Mouse (Mus musculus) kidney, embryonic 14.5 days (tissue): ENCODE results near the gene Grcc10. TPM values are rescaled to one million over a fixed set of nuclear protein-coding genes. Genes with fewer than 3 reads are reported as not detected.

Experiments
- ATAC-seq: fragments of 200-750 bp; cut with Nextera tagmentation; 2 replicates; pipeline ENCODE4 v1.8.0; 2017; ENCODE audit warnings: moderate number of reproducible peaks, mild to moderate bottlenecking, moderate TSS enrichment, moderate library complexity; ENCODE audit not compliant: low FRiP score, low TSS enrichment
- H3K27ac ChIP-seq: fragments of 300-500 bp; sonication (generic); 2 replicates; pipeline ENCODE4 v1.5.1; 2014; ENCODE audit warnings: low read depth, mild to moderate bottlenecking, low read length, moderate library complexity, mixed read lengths
- H3K27me3 ChIP-seq: fragments of 300-500 bp; sonication (generic); 2 replicates; pipeline ENCODE4 v1.6.1; 2014; ENCODE audit warnings: mild to moderate bottlenecking, low read length; ENCODE audit not compliant: control insufficient read depth, insufficient read depth
- H3K36me3 ChIP-seq: fragments of 300-500 bp; sonication (generic); 2 replicates; pipeline ENCODE4 v1.6.1; 2014; ENCODE audit warnings: low read length, mixed read lengths; ENCODE audit not compliant: control insufficient read depth, insufficient read depth
- H3K4me1 ChIP-seq: fragments of 300-500 bp; sonication (generic); 2 replicates; pipeline ENCODE4 v1.6.1; 2014; ENCODE audit warnings: low read length, mixed read lengths; ENCODE audit not compliant: control insufficient read depth, insufficient read depth
- H3K4me2 ChIP-seq: fragments of 300-500 bp; sonication (generic); replicated peaks from 2 replicates; pipeline ENCODE4 v1.6.1; 2014; ENCODE audit warnings: low read depth, mild to moderate bottlenecking, low read length
- H3K4me3 ChIP-seq: fragments of 300-500 bp; sonication (generic); 2 replicates; pipeline ENCODE4 v1.5.1; 2014; ENCODE audit warnings: mild to moderate bottlenecking, low read length
- H3K9ac ChIP-seq: fragments of 300-500 bp; sonication (generic); 2 replicates; pipeline ENCODE4 v1.6.1; 2014; ENCODE audit warnings: low read depth, mild to moderate bottlenecking, low read length, moderate library complexity
- H3K9me3 ChIP-seq: fragments of 300-500 bp; sonication (generic); 2 replicates; pipeline ENCODE4 v1.6.1; 2016; ENCODE audit warnings: low read length; ENCODE audit not compliant: control insufficient read depth
- WGBS: fragments of 180-500 bp; shearing (Covaris S2); extraction: QIAGEN DNeasy Blood & Tissue Kit; methylation state at CpG from one replicate; pipeline ENCODE4 v1.1.7; 2014; 5-methylcytosine and 5-hydroxymethylcytosine counted together
- polyA plus RNA-seq: library from polyadenylated mRNA; unstranded; fragments of >200 nt; fragmentation: Nextera tagmentation; extraction: Ambion mirVana; gene quantifications from 2 replicates; pipeline ENCODE4 v1.2.1, GENCODE M21; 2014

Gene Grcc10
- polyA plus RNA-seq, 1 experiment from 2014 or later: 564 TPM

DNA sequence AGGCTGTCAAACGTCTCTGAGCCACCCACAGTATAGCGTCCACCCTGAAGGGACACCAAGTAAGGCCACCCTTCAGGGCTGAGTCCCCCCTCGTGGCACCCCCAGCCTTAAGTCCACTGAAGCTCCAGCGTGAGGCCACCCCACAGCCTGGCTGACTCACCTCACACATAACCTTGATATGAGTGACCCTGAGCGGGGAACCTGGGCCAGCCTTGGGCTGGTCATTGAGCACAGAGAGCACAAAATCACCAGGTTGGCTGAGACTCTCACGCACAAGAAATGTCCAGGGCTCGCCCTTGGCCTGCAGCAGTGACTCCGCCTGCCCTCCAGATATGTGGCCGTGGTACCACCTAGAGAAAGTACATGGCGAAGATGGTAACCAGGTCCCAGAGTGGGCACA is 12.6 kb downstream of the Grcc10 start:
- no peak overlapping the region for H3K4me3 ChIP-seq
- no peak overlapping the region for H3K27ac ChIP-seq
- 0 out of 2 replicates have a peak, but pooled peaks have one; percentile 20 for ATAC-seq
- WGBS: 90% methylated on average over 10 of the region's 10 CpGs
- H3K4me1 ChIP-seq: 0 out of 2 replicates have a peak, but pooled peaks cover 7% of the 10 kb centered on the region
- no peaks in the 10 kb centered on the region for H3K27me3 ChIP-seq
- no peak overlapping the region for H3K4me2 ChIP-seq
- H3K36me3 ChIP-seq: no peaks in the 10 kb centered on the region
- no peaks in the 10 kb centered on the region for H3K9me3 ChIP-seq
- H3K9ac ChIP-seq: no peak overlapping the region

DNA sequence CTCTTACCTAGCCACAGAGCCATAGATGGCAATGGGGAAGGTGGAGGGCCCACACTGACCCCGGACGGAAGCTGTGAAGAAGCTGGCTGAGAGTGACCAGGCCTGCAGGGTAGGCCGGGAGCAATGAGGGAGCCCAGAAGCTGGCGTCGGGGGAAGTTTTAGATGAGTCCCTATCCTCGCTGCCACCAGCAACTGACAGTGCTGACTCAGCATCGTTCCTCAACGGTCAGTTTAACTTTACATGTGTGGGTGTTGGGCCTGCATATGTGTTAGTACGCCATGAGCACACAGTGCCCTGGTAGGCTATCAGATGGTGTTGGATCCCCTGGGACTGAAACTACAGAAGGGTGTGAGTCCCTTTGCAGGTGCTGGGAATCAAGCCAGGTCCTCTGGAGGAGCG is 16.7 kb downstream of the Grcc10 start:
- no peaks in the 10 kb centered on the region for H3K9me3 ChIP-seq
- no peaks in the 10 kb centered on the region for H3K27me3 ChIP-seq
- H3K4me1 ChIP-seq: no peaks in the 10 kb centered on the region
- H3K36me3 ChIP-seq: no peaks in the 10 kb centered on the region
- H3K27ac ChIP-seq: no peak overlapping the region
- no peak for ATAC-seq
- WGBS: 90% methylated on average over 10 of the region's 10 CpGs
- no peak overlapping the region for H3K4me3 ChIP-seq
- no peak overlapping the region for H3K9ac ChIP-seq
- no peak overlapping the region for H3K4me2 ChIP-seq

DNA sequence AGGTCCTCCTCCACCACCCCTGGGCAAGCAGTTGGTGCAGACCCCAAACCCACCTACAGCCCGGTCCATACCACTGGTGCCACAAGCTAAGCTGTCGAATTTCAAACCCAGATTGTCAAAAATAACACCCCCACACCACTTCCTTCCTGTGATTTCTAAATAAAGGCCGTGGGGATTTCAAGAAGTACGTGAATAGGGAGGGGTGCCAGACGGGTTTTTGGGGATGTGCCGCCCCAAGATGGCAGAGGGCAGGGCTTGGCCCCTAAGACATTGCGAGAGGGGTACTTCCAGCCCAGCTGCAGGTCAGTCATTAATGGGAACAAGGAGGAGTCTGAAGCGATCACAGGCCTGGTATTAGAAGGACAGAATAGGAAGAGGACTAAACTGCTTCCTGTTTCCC is 17.6 kb downstream of the Grcc10 start:
- H3K4me3 ChIP-seq: no peak overlapping the region
- no peak overlapping the region for H3K9ac ChIP-seq

DNA sequence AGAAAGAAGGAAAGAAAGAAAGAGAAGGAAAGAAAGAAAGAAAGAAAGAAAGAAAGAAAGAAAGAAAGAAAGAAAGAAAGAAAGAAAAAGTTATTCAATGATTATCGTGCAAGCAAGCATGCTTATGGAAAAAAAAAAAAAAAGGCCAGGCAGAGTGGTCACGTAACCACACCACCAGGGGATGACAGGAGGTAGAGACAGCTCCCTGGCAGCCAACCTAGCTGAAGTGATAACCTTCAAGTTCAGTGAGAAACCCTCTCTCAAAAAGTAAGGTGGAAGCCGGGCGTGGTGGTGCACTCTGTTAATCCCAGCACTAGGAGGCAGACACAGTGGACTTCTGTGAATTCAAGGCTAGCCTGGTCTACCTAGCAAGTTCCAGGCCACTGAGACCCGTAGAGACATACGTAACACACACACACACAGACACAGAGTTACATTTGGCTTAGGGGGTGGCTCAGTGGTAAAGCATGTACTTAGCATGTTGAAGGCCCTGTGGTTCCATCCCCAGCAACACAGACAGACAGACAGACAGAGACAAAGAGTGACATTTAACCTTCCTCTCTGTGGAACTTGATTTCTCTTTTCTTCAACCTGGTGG is 18.2 kb downstream of the Grcc10 start:
- Histone ChIP-seq H3K36me3 (no peaks in the 10 kb centered on the region), H3K9me3 (no peaks in the 10 kb centered on the region), H3K9ac (no peak overlapping the region), H3K27me3 (no peaks in the 10 kb centered on the region), H3K4me2 (no peak overlapping the region), H3K4me3 (no peak overlapping the region), H3K27ac (no peak overlapping the region), H3K4me1 (no peaks in the 10 kb centered on the region)
- 92% methylated on average over 6 of the region's 6 CpGs for WGBS
- ATAC-seq: no peak

More for the DNA sequence above, 17.6 kb downstream of the Grcc10 start:
- Histone ChIP-seq H3K36me3 (no peaks in the 10 kb centered on the region), H3K27ac (no peak overlapping the region), H3K4me2 (no peak overlapping the region), H3K4me1 (no peaks in the 10 kb centered on the region), H3K27me3 (no peaks in the 10 kb centered on the region), H3K9me3 (no peaks in the 10 kb centered on the region)
- 79% methylated on average over 8 of the region's 8 CpGs for WGBS
- no peak for ATAC-seq

DNA sequence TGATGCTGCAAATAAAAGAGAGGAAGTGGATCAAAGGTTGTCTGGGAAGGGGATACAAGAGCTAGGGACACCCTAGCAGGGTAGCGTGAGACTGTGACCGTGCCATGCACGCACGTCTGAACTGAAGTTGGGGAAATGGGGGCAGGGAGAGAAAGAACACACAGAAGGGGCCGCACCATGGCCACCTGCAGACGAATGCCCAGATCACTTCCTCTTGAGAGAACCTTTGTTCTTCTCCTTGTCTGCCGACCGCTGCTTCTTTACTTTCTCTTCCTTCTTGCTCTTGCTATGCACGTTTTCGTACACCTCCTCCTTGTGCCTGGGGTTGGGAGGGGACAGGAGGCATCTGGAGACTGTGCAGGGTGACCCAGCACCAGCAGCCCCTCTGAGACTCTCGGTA is 20.3 kb downstream of the Grcc10 start:
- H3K27ac ChIP-seq: no peak overlapping the region
- H3K4me2 ChIP-seq: no peak overlapping the region
- no peak for ATAC-seq
- no peaks in the 10 kb centered on the region for H3K4me1 ChIP-seq
- H3K36me3 ChIP-seq: peaks cover 18% of the 10 kb centered on the region
- no peaks in the 10 kb centered on the region for H3K27me3 ChIP-seq
- H3K9me3 ChIP-seq: no peaks in the 10 kb centered on the region
- 68% methylated on average over 11 of the region's 11 CpGs for WGBS
- no peak overlapping the region for H3K4me3 ChIP-seq
- H3K9ac ChIP-seq: peak overlapping the region; percentile 53; the same call in 1 of the 2 replicates

DNA sequence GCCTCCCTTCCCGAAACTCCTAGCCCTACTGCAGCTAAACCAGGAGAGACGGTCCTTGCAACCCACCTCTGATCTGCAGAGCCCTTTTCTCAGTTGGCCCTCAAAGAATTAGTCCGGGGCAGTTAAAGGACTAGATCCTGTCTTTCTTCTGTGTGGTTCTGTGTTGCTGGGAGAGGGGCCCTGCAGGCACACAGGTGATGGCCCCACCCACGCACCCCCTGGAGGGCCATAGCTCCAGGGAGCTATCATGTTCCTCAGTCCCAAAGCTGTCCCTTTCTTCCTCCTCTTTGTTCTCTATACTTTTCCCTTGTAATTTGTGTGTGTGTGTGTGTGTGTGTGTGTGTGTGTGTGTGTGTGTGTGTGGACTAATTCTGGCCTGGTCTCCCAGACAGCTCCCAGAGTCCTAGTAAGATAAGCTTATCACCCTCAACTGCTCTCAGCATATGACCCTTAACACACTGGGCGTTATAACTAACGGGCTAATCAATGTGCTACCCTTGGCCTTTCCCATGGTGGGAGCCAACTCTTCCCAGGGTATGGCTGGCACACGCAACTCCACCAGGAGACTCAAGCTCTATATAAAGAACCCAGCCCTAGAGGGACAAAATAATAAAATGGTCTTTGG is 21.7 kb downstream of the Grcc10 start:
- WGBS: 61% methylated on average over 7 of the region's 7 CpGs
- Histone ChIP-seq H3K4me3 (peak overlapping the region; percentile 38), H3K27ac (peak overlapping the region; percentile 65; the same call in 1 of the 2 replicates), H3K36me3 (peaks cover 33% of the 10 kb centered on the region), H3K4me2 (peak overlapping the region; percentile 31), H3K27me3 (no peaks in the 10 kb centered on the region), H3K4me1 (no peaks in the 10 kb centered on the region), H3K9me3 (no peaks in the 10 kb centered on the region), H3K9ac (peak overlapping the region; percentile 53; the same call in 1 of the 2 replicates)
- ATAC-seq: no peak

DNA sequence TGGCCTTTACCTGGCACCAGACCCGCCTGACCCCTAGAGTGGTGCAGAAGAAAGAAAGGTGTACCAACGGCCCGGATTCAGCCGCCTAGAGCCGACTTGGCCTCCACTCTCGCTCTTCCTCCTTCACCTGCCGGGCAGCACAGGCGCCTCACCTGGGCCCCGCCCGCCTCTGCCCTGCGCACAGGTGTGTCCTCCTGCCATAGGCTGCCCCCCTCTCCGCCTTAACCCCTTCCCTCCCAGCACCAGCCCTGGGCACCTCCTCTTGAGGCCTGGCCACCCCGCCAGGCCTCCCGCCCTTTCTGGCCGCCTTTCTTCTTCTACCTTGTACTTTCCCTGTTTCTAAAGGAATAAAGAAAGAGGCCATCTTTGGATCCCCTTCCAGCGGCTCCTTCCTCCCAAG is 22.5 kb downstream of the Grcc10 start:
- Histone ChIP-seq H3K9ac (peak overlapping the region; percentile 53), H3K27me3 (no peaks in the 10 kb centered on the region), H3K4me1 (peaks cover 3% of the 10 kb centered on the region), H3K9me3 (no peaks in the 10 kb centered on the region), H3K36me3 (peaks cover 40% of the 10 kb centered on the region), H3K4me2 (peak overlapping the region; percentile 31; the same call in 1 of the 2 replicates), H3K27ac (peak overlapping the region; percentile 65), H3K4me3 (peak overlapping the region; percentile 38)
- ATAC-seq: peak; percentile 20; the same call in 1 of the 2 replicates
- 66% methylated on average over 15 of the region's 16 CpGs for WGBS

DNA sequence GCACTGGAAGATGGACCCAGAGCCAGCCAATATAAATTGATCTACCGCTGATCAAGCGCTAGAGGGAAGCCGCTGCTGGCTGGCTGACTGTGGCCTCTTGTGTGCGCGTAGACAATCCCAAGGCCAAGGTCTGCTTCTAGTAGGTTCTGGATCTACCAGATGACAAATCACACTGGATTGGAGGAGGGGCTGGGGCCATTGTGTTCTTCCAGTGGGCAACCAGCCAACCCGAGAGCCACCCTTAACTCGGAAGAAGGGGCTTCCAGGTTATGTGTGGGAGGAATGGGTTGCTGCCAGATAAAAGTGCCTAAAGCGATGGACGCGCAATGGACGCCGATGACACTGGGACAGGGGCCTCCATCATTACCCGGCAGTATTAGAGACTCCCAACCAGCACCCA is 23.2 kb downstream of the Grcc10 start:
- 70% methylated on average over 13 of the region's 13 CpGs for WGBS
- Histone ChIP-seq H3K9me3 (no peaks in the 10 kb centered on the region), H3K27ac (no peak overlapping the region), H3K36me3 (peaks cover 41% of the 10 kb centered on the region), H3K27me3 (no peaks in the 10 kb centered on the region), H3K4me3 (peak overlapping the region; percentile 38), H3K4me2 (peak overlapping the region; percentile 23), H3K9ac (peak overlapping the region; percentile 53), H3K4me1 (peaks cover 10% of the 10 kb centered on the region)
- no peak for ATAC-seq

DNA sequence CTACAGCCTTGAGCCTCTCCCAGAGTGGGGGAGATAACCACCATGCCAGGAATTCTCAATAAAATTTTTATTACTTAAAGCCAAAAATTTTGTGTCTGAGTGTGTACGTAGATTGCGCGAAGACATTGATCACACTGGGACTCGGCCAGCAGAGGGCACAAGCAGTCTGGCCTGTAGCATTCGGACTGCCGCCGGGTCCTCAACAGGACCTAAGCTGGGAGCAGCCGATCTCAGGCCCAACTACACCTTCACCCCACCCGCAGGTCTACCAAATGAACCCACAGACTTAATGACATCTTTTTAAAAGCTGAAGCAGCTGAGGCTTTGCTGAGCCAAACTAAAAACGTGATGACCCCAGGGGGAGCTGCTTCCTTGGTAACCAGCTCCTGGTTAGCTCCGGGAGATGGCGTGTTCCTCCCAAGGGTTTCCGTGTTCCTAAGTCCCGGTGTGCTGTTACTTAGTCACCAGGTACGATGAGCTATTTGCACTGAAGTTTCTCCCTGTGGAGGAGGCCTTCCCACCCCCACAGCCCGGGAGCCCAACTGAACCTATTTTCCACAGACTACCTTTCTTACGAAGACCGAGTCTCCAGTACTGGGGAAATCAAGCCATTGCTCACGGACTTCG is 24.2 kb downstream of the Grcc10 start:
- ATAC-seq: no peak

More for the DNA sequence above, 24.2 kb downstream of the Grcc10 start:
- no peaks in the 10 kb centered on the region for H3K27me3 ChIP-seq
- 69% methylated on average over 20 of the region's 20 CpGs for WGBS
- H3K4me2 ChIP-seq: peak overlapping the region; percentile 23; the same call in 1 of the 2 replicates
- peaks cover 41% of the 10 kb centered on the region for H3K36me3 ChIP-seq
- H3K27ac ChIP-seq: no peak overlapping the region
- no peaks in the 10 kb centered on the region for H3K9me3 ChIP-seq
- H3K9ac ChIP-seq: peak overlapping the region; percentile 18; the same call in 1 of the 2 replicates
- no peak overlapping the region; the same call in 1 of the 2 replicates for H3K4me3 ChIP-seq
- peaks cover 11% of the 10 kb centered on the region for H3K4me1 ChIP-seq
